Mouse (Mus musculus) cerebellum, postnatal 36 days (tissue): Measurements from ENCODE around the gene Scgb2b17.
"Not testable (repeated sequence)": the region's sequence is repeated elsewhere in the genome, so short reads cannot be mapped to it uniquely, and the experiment has no call there.

Source experiments
- DNase-seq, 2 experiments: peaks; one replicate each; pipeline ENCODE4 v3.0.0; 2021 to 2022; ENCODE audit warnings: mixed read lengths in 2 of 2

Gene Scgb2b17

DNA sequence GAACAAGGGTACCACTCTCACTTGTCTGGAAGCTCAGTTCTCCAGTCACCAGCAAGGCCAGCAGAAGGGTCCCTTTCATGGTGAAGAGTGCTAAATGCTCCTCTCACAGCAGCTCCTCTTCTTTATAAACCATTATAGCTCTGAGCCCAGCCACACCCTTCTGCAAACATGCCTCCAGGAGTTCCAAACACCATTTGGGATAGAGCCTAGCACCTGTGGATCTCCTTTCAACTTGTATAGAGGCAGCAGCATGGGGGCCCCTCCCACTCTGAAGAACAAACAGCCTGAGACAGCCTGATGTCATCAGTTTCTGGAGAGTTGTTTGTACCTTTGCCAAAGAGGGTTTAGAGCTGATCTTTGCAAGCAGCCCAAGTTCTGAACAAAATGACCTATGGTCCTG lies at the start of gene Scgb2b17:
TSS of gene Scgb2b17 (minus strand) at position 101 of the 400 bp plus-strand sequence.
- DNase-seq, result not testable (repeated sequence)

- not testable (repeated sequence) for DNase-seq
Measured at GRCm38 (mm10) chr7:33063149-33063548, 6.8 kb upstream of the Scgb2b17 start, which contains the start of gene Scgb1b17. Gene Scgb1b17, plus strand, starts transcription at chr7:33063449.
